Comparison of ENCODE assay signal across 9 mouse cellular contexts in genomic region chr2:20494666-20495065, GRCm38 (mm10).
A peak's percentile ranks its signal among the peaks of the same experiment; 100 is the strongest.
DNase-seq lines count a peak whose midpoint lies in the region; ATAC-seq and TF ChIP-seq lines count a peak whose summit lies in the region.
"Had no signal": no experiment of that assay in that cellular context is flagged by ENCODE, and none has a peak within 500 bp of the region (broad histone marks: within the 10 kb centered on the region; RNA-seq: fewer than 3 reads in every experiment).

No protein-coding gene starts in this region.

- H3K9ac ChIP-seq in forebrain, embryonic 12.5 days: no peak overlapping the region
- H3K9ac ChIP-seq: limb, embryonic 13.5 days had no signal

- H3K27ac ChIP-seq in forebrain, embryonic 10.5 days: no peak overlapping the region
- H3K27ac ChIP-seq in forebrain, embryonic 12.5 days: no peak overlapping the region
- H3K27ac ChIP-seq in layer of hippocampus, adult 2 months: no peak overlapping the region
- H3K27ac ChIP-seq: limb, embryonic 13.5 days had no signal

- WGBS in forebrain, embryonic 10.5 days: 25% methylated on average over 3 of the region's 3 CpGs
- WGBS in forebrain, embryonic 12.5 days: 10% methylated on average over 3 of the region's 3 CpGs

- peak; percentile 60 for DNase-seq in forebrain, embryonic 10.5 days (ENCODE audit: extremely low spot score, low spot score)
- peak; percentile 85 for DNase-seq in NIH3T3 (ENCODE audit: low read depth)
- peak; percentile 81 to 87 for DNase-seq in cerebellum, postnatal 10 days
- peak; percentile 14 for DNase-seq in gastrocnemius, postnatal 25 days
- DNase-seq in layer of hippocampus, adult 2 months (ENCODE audit: low spot score in 2 of 2): peak; percentile 64 to 74
- DNase-seq in lung, postnatal 4 days: peak; percentile 54 to 78
- DNase-seq in splenic B cell, adult 2 months (ENCODE audit: low read depth, low spot score): peak; percentile 11

- no peak overlapping the region for H3K4me2 ChIP-seq in forebrain, embryonic 12.5 days
- H3K4me2 ChIP-seq: limb, embryonic 13.5 days had no signal

- no peaks in the 10 kb centered on the region for H3K27me3 ChIP-seq in forebrain, embryonic 10.5 days (ENCODE audit: poor library complexity, severe bottlenecking)
- H3K27me3 ChIP-seq in forebrain, embryonic 12.5 days: no peaks in the 10 kb centered on the region
- no peaks in the 10 kb centered on the region for H3K27me3 ChIP-seq in splenic B cell, adult 2 months (ENCODE audit: control insufficient read depth, insufficient read depth, low read length, poor library complexity, severe bottlenecking)
- H3K27me3 ChIP-seq: limb, embryonic 13.5 days had no signal

- H3K4me1 ChIP-seq in forebrain, embryonic 10.5 days: peaks cover 9% of the 10 kb centered on the region
- H3K4me1 ChIP-seq in forebrain, embryonic 12.5 days: 0 out of 2 replicates have a peak, but pooled peaks cover 3% of the 10 kb centered on the region
- H3K4me1 ChIP-seq: limb, embryonic 13.5 days had no signal

- H3K9me3 ChIP-seq in forebrain, embryonic 10.5 days: no peaks in the 10 kb centered on the region; the same call in 1 of the 2 replicates
- H3K9me3 ChIP-seq in forebrain, embryonic 12.5 days: no peaks in the 10 kb centered on the region
- H3K9me3 ChIP-seq: limb, embryonic 13.5 days had no signal

- peak; percentile 93 for TF ChIP-seq CTCF in layer of hippocampus, adult 2 months (conservative IDR thresholded peaks at IDR 0.05)

- no peak for ATAC-seq in forebrain, embryonic 12.5 days (ENCODE audit: low FRiP score)

- no peaks in the 10 kb centered on the region for H3K36me3 ChIP-seq in forebrain, embryonic 10.5 days (replicated peaks)
- no peaks in the 10 kb centered on the region for H3K36me3 ChIP-seq in forebrain, embryonic 12.5 days (replicated peaks)
- H3K36me3 ChIP-seq in splenic B cell, adult 2 months (ENCODE audit: control insufficient read depth, insufficient read depth, low read length, poor library complexity, severe bottlenecking): no peaks in the 10 kb centered on the region
- H3K36me3 ChIP-seq: limb, embryonic 13.5 days had no signal

- H3K4me3 ChIP-seq in forebrain, embryonic 10.5 days: no peak overlapping the region
- no peak overlapping the region for H3K4me3 ChIP-seq in forebrain, embryonic 12.5 days (replicated peaks)
- H3K4me3 ChIP-seq in layer of hippocampus, adult 2 months: no peak overlapping the region
- H3K4me3 ChIP-seq: limb, embryonic 13.5 days had no signal

Comparison
In these comparisons a context has a peak if more than half of its experiments do, and no peak if none do; other contexts are left out.
1. DNase-seq: peak in every context shown above with its lines; median percentile 85 in NIH3T3; 84 in cerebellum, postnatal 10 days; 69 in layer of hippocampus, adult 2 months; 66 in lung, postnatal 4 days; 60 in forebrain, embryonic 10.5 days; 14 in gastrocnemius, postnatal 25 days; 11 in splenic B cell, adult 2 months.